Comparison of ENCODE assay signal across 25 mouse cellular contexts in the genomic region with DNA sequence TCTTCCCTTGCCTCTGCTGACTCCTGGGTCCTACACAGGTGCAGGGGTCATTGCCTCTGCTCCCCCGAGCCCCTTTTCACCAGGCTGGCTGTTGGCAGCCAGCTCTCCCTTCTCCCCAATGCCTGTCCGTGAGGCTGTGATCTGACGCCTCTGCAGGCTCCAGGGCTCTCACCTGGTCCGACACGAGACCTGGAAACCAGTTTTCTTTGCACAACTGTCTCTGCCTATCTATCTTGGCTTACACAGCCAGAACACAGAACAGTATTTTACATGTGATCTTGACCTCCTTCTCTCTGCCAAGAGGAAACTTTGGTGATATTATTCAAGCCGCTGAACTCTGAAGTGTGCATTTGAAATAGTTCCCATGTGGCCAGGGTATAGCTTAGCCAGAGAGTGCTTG.
"Had no signal": no experiment of that assay in that cellular context is flagged by ENCODE, and none has a peak within 500 bp of the region (broad histone marks: within the 10 kb centered on the region; RNA-seq: fewer than 3 reads in every experiment).

No protein-coding gene starts in this region.

- ATAC-seq: hindbrain, embryonic 16.5 days; inflammation-experienced regulatory T-cells, adult 6 months; intestine, embryonic 15.5 days; intestine, postnatal 0 days had no signal

- H3K27me3 ChIP-seq: heart, embryonic 12.5 days; hindbrain, embryonic 12.5 days; intestine, embryonic 15.5 days; limb, embryonic 12.5 days; liver, embryonic 13.5 days had no signal

- H3K36me3 ChIP-seq: intestine, embryonic 15.5 days had no signal

- H3K4me1 ChIP-seq: heart, embryonic 10.5 days; heart, embryonic 12.5 days; limb, embryonic 10.5 days; liver, embryonic 13.5 days had no signal

- H3K9me3 ChIP-seq: heart, embryonic 10.5 days; heart, embryonic 12.5 days; hindbrain, embryonic 12.5 days; intestine, embryonic 15.5 days; limb, embryonic 10.5 days; limb, embryonic 12.5 days; liver, embryonic 13.5 days had no signal

- DNase-seq: gastrocnemius, adult 2 months; gastrocnemius, postnatal 10 days; gastrocnemius, postnatal 25 days; heart, postnatal 10 days; kidney, adult 18-20 months; kidney, adult 8-10 months; kidney, postnatal 10 days; kidney, postnatal 25 days; kidney, postnatal 4 days; liver; liver, embryonic 13.5 days had no signal

- H3K4me3 ChIP-seq: gastrocnemius, adult 2 months; heart, adult 2 months; heart, embryonic 10.5 days; heart, embryonic 12.5 days; hindbrain, embryonic 12.5 days; intestine, embryonic 15.5 days; layer of hippocampus, adult 2 months; left cerebral cortex, adult 2 months; limb, embryonic 10.5 days; limb, embryonic 12.5 days; liver, embryonic 13.5 days had no signal

- H3K27ac ChIP-seq: gastrocnemius, adult 2 months; heart, adult 2 months; heart, embryonic 10.5 days; hindbrain, embryonic 12.5 days; hindbrain, embryonic 14.5 days; intestine, embryonic 15.5 days; layer of hippocampus, adult 2 months; left cerebral cortex, adult 2 months; limb, embryonic 10.5 days; limb, embryonic 12.5 days; liver, embryonic 13.5 days had no signal

- H3K4me2 ChIP-seq: heart, embryonic 12.5 days; hindbrain, embryonic 12.5 days; hindbrain, embryonic 14.5 days; intestine, embryonic 15.5 days; limb, embryonic 12.5 days; liver, embryonic 11.5 days; liver, embryonic 13.5 days had no signal

- H3K9ac ChIP-seq: heart, embryonic 12.5 days; hindbrain, embryonic 12.5 days; hindbrain, embryonic 14.5 days; intestine, embryonic 15.5 days; limb, embryonic 12.5 days; liver, embryonic 13.5 days had no signal
